Mouse (Mus musculus) embryonic fibroblast, embryonic 13.5 days (primary cell): ENCODE measurements around the gene Vgf.

ENCODE experiments used
- CTCF ChIP-seq: IDR thresholded peaks from 2 replicates; pipeline ENCODE4 v1.5.1; 2011; ENCODE audit warnings: mild to moderate bottlenecking, control low read depth, low read length, moderate library complexity, borderline replicate concordance; ENCODE audit not compliant: insufficient read depth
- POLR2A ChIP-seq: IDR thresholded peaks from 2 replicates; pipeline ENCODE4 v1.6.1; 2011; ENCODE audit warnings: low read depth, mild to moderate bottlenecking, control low read depth, low read length, moderate library complexity

DNA sequence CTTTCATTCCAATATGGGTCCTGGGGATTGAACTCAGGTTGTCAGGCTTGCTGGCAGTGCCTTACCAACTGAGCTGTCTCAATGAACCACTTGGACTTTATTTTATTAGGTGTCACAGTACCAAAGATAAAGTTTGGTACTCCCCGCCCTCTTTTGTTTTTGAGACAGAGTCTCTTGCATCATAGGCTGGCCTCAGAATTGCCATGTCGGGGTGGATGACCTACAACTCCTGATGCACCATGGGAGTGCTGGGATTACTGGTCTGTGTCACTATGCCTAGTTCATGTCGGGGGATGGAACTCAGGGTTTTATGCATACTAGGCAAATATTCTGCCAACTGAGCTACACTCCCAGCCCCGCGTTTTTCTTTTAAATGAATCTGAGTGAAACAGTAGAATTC, 28.7 kb downstream of the Vgf start:
- no peak for TF ChIP-seq POLR2A
- TF ChIP-seq CTCF, result no peak
